Mouse (Mus musculus): ENCODE data around the gene Cab39l.

DNA sequence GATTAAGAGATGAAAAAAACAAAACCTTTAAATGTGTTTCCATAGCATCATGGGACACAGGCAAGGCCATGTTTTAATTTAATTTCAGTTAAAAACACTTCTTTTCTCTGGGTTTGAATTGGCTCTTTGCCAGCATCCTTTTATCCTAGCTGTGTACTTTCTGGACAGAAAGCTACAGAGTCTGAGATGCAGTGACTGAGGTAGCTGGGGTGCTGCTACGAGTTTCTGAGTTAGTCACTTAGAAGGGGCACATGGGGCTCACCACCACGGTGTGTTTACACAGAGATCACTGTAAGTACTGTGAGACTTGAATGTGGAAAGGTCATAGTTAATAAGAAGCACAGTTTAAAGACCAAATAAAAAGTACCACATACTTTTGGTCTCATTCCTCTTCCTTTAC, 107.8 kb downstream of the Cab39l start:
- TF ChIP-seq CTCF (conservative IDR thresholded peaks at IDR 0.05; ENCODE audit: low read length) (no peak), POU5F1 (IDR thresholded peaks at IDR 0.05; ENCODE audit: borderline replicate concordance, low read length) (no peak), NANOG (IDR thresholded peaks at IDR 0.05; ENCODE audit: borderline replicate concordance, low read length) (no peak)

Data from E14TG2a.4 (cell line).